Mouse (Mus musculus) spleen, adult 2 months (tissue): ENCODE measurements around the gene Wrap73.

Experiments used
- CTCF ChIP-seq: fragments of 200-500 bp; IDR thresholded peaks from 2 replicates; pipeline ENCODE4 v1.5.1; 2011; ENCODE audit warnings: mild to moderate bottlenecking, inconsistent platforms; ENCODE audit not compliant: insufficient read depth, insufficient read length, insufficient replicate concordance; ENCODE audit errors: extremely low read depth
- POLR2A ChIP-seq: fragments of 200-500 bp; IDR thresholded peaks from 2 replicates; pipeline ENCODE4 v1.6.1; 2011; ENCODE audit warnings: low read depth, low read length, inconsistent platforms

GRCm38 (mm10) chr4:154099361-154099760 is 42.8 kb upstream of the Wrap73 start:
- TF ChIP-seq CTCF (no peak), POLR2A (no peak)
